27 mouse cellular contexts compared by ENCODE assay signal in genomic region chr11:17232792-17233191, GRCm38 (mm10). TPM values are rescaled to one million over a fixed set of nuclear protein-coding genes. Genes with fewer than 3 reads are reported as not detected.
A peak's percentile ranks its signal among the peaks of the same experiment; 100 is the strongest.
DNase-seq lines count a peak whose midpoint lies in the region; ATAC-seq lines count a peak whose summit lies in the region.
"Had no signal": no experiment of that assay in that cellular context is flagged by ENCODE, and none has a peak within 500 bp of the region (broad histone marks: within the 10 kb centered on the region; RNA-seq: fewer than 3 reads in every experiment).

No protein-coding gene starts in this region.

- no peaks in the 10 kb centered on the region for H3K9me3 ChIP-seq in heart, embryonic 13.5 days
- H3K9me3 ChIP-seq in heart, embryonic 15.5 days (replicated peaks), result no peaks in the 10 kb centered on the region
- no peaks in the 10 kb centered on the region for H3K9me3 ChIP-seq in forebrain, embryonic 13.5 days (replicated peaks)
- H3K9me3 ChIP-seq: embryonic facial prominence, embryonic 13.5 days; forebrain, embryonic 12.5 days; intestine, embryonic 15.5 days; limb, embryonic 13.5 days; liver, embryonic 12.5 days; megakaryocyte, embryonic 14.5 days; neural tube, embryonic 13.5 days had no signal

- peaks cover 32% of the 10 kb centered on the region for H3K36me3 ChIP-seq in heart, embryonic 13.5 days
- H3K36me3 ChIP-seq in heart, embryonic 15.5 days, result peaks cover 4% of the 10 kb centered on the region; the same call in 1 of the 2 replicates
- H3K36me3 ChIP-seq in forebrain, embryonic 13.5 days (ENCODE audit: poor library complexity, severe bottlenecking), result peaks cover 46% of the 10 kb centered on the region

- 35% methylated on average over 5 of the region's 5 CpGs for WGBS in heart, embryonic 13.5 days
- WGBS in heart, embryonic 15.5 days, result 31% methylated on average over 5 of the region's 5 CpGs
- WGBS in forebrain, embryonic 13.5 days, result 80% methylated on average over 5 of the region's 5 CpGs

- peak; percentile 51; the same call in 1 of the 2 replicates for ATAC-seq in heart, embryonic 13.5 days (ENCODE audit: extremely low read depth, insufficient number of reproducible peaks, low FRiP score, low TSS enrichment)
- peak; percentile 87 for ATAC-seq in heart, embryonic 15.5 days (replicated peaks; ENCODE audit: insufficient number of reproducible peaks, insufficient read depth, low FRiP score, low read depth)
- ATAC-seq in forebrain, embryonic 13.5 days, result no peak
- ATAC-seq: hindbrain, embryonic 16.5 days; intestine, embryonic 15.5 days; liver, embryonic 12.5 days had no signal

- 0 out of 2 replicates have a peak overlapping the region, but pooled peaks have one; percentile 8 for H3K9ac ChIP-seq in heart, embryonic 13.5 days
- no peak overlapping the region for H3K9ac ChIP-seq in heart, embryonic 15.5 days
- no peak overlapping the region for H3K9ac ChIP-seq in forebrain, embryonic 13.5 days
- H3K9ac ChIP-seq: embryonic facial prominence, embryonic 13.5 days; forebrain, embryonic 12.5 days; intestine, embryonic 15.5 days; limb, embryonic 13.5 days; liver, embryonic 12.5 days; neural tube, embryonic 13.5 days had no signal

- peak overlapping the region; percentile 65 for H3K27ac ChIP-seq in heart, embryonic 13.5 days (replicated peaks)
- H3K27ac ChIP-seq in heart, embryonic 15.5 days, result 0 out of 2 replicates have a peak overlapping the region, but pooled peaks have one; percentile 10
- no peak overlapping the region for H3K27ac ChIP-seq in forebrain, embryonic 13.5 days
- H3K27ac ChIP-seq: embryonic facial prominence, embryonic 13.5 days; forebrain, embryonic 12.5 days; intestine, embryonic 15.5 days; limb, embryonic 13.5 days; liver, embryonic 12.5 days; neural tube, embryonic 13.5 days had no signal

- no peaks in the 10 kb centered on the region for H3K27me3 ChIP-seq in heart, embryonic 13.5 days (replicated peaks)
- H3K27me3 ChIP-seq in heart, embryonic 15.5 days, result no peaks in the 10 kb centered on the region
- H3K27me3 ChIP-seq in forebrain, embryonic 13.5 days, result no peaks in the 10 kb centered on the region
- H3K27me3 ChIP-seq: embryonic facial prominence, embryonic 13.5 days; forebrain, embryonic 12.5 days; intestine, embryonic 15.5 days; limb, embryonic 13.5 days; liver, embryonic 12.5 days; megakaryocyte, embryonic 14.5 days; neural tube, embryonic 13.5 days had no signal

- peaks cover 35% of the 10 kb centered on the region for H3K4me1 ChIP-seq in heart, embryonic 13.5 days
- peaks cover 23% of the 10 kb centered on the region for H3K4me1 ChIP-seq in heart, embryonic 15.5 days (replicated peaks)
- no peaks in the 10 kb centered on the region for H3K4me1 ChIP-seq in forebrain, embryonic 13.5 days
- H3K4me1 ChIP-seq: embryonic facial prominence, embryonic 13.5 days; forebrain, embryonic 12.5 days; intestine, embryonic 15.5 days; limb, embryonic 13.5 days; neural tube, embryonic 13.5 days had no signal

- peak overlapping the region; percentile 52 for H3K4me2 ChIP-seq in heart, embryonic 13.5 days
- peak overlapping the region; percentile 39 for H3K4me2 ChIP-seq in heart, embryonic 15.5 days
- H3K4me2 ChIP-seq in forebrain, embryonic 13.5 days, result no peak overlapping the region
- H3K4me2 ChIP-seq: embryonic facial prominence, embryonic 13.5 days; forebrain, embryonic 12.5 days; intestine, embryonic 15.5 days; limb, embryonic 13.5 days; liver, embryonic 12.5 days; neural tube, embryonic 13.5 days had no signal

- no peak for DNase-seq in heart, adult 18-20 months
- DNase-seq in embryo, embryonic 10.5 days (ENCODE audit: low spot score), result peak; percentile 7
- no peak for DNase-seq in layer of hippocampus, adult 9-10 months (ENCODE audit: low spot score)
- no peak for DNase-seq in kidney, adult 18-20 months
- DNase-seq: adrenal gland, postnatal 14 days; cerebellum, adult 8-10 months; cerebellum, postnatal 36 days; gastrocnemius, postnatal 36 days; kidney, postnatal 25 days; lung, adult 2 months; lung, postnatal 36 days; midbrain, embryonic 14.5 days; retina, postnatal 1 day; right cerebral cortex, postnatal 25 days; spleen, adult 18-20 months had no signal

- peak overlapping the region; percentile 16; the same call in 1 of the 2 replicates for H3K4me3 ChIP-seq in heart, embryonic 13.5 days
- H3K4me3 ChIP-seq in heart, embryonic 15.5 days, result no peak overlapping the region
- H3K4me3 ChIP-seq in forebrain, embryonic 13.5 days, result no peak overlapping the region
- H3K4me3 ChIP-seq: embryonic facial prominence, embryonic 13.5 days; erythroblast, embryonic 14.5 days; forebrain, embryonic 12.5 days; intestine, embryonic 15.5 days; limb, embryonic 13.5 days; liver, embryonic 12.5 days; megakaryocyte, embryonic 14.5 days; neural tube, embryonic 13.5 days had no signal

RNA-seq across cellular contexts. Expression of gene Pno1, which starts 21.4 kb away (rescaled TPM):
- polyA plus RNA-seq in heart, embryonic 13.5 days (2015; fragmentation: Nextera tagmentation; extraction: Ambion mirVana), result 59.0 and 59.8 TPM in 2 replicates
- 10 to 100 TPM; 33.1 to 35.1 TPM for total RNA-seq in heart, adult 18-20 months (2021)
- 44.3 and 47.1 TPM in 2 replicates for polyA plus RNA-seq in heart, embryonic 15.5 days (2015; fragmentation: Nextera tagmentation; extraction: Ambion mirVana)
- polyA plus RNA-seq in forebrain, embryonic 13.5 days (2015; fragmentation: Nextera tagmentation; extraction: Ambion mirVana), result 53.9 and 56.6 TPM in 2 replicates

RNA-seq across cellular contexts. Expression of gene C1d, which starts 24.6 kb away (rescaled TPM):
- polyA plus RNA-seq in heart, embryonic 13.5 days (2015; fragmentation: Nextera tagmentation; extraction: Ambion mirVana), result 72.5 and 76.6 TPM in 2 replicates
- total RNA-seq in heart, adult 18-20 months (2021), result 10 to 100 TPM; 34.8 to 35.7 TPM
- polyA plus RNA-seq in heart, embryonic 15.5 days (2015; fragmentation: Nextera tagmentation; extraction: Ambion mirVana), result 60.8 and 68.0 TPM in 2 replicates
- polyA plus RNA-seq in forebrain, embryonic 13.5 days (2015; fragmentation: Nextera tagmentation; extraction: Ambion mirVana), result 101 and 111 TPM in 2 replicates

RNA-seq across cellular contexts. Expression of gene Wdr92, which starts 50.9 kb away (rescaled TPM):
- 18.1 and 20.1 TPM in 2 replicates for polyA plus RNA-seq in heart, embryonic 13.5 days (2015; fragmentation: Nextera tagmentation; extraction: Ambion mirVana)
- total RNA-seq in heart, adult 18-20 months (2021), result 10 to 100 TPM; 11.1 to 11.7 TPM
- 18.9 and 20.4 TPM in 2 replicates for polyA plus RNA-seq in heart, embryonic 15.5 days (2015; fragmentation: Nextera tagmentation; extraction: Ambion mirVana)
- 19.9 and 21.9 TPM in 2 replicates for polyA plus RNA-seq in forebrain, embryonic 13.5 days (2015; fragmentation: Nextera tagmentation; extraction: Ambion mirVana)
- polyA plus RNA-seq: erythroblast, embryonic 14.5 days had no signal
